Mouse (Mus musculus): Measurements from ENCODE around the gene Dtd1. TPM values are rescaled to one million over a fixed set of nuclear protein-coding genes. Genes with fewer than 3 reads are reported as not detected.

The Dtd1 gene
- total RNA-seq, 2 experiments from 2014 or later: 1.2 to 10.4 TPM

DNA sequence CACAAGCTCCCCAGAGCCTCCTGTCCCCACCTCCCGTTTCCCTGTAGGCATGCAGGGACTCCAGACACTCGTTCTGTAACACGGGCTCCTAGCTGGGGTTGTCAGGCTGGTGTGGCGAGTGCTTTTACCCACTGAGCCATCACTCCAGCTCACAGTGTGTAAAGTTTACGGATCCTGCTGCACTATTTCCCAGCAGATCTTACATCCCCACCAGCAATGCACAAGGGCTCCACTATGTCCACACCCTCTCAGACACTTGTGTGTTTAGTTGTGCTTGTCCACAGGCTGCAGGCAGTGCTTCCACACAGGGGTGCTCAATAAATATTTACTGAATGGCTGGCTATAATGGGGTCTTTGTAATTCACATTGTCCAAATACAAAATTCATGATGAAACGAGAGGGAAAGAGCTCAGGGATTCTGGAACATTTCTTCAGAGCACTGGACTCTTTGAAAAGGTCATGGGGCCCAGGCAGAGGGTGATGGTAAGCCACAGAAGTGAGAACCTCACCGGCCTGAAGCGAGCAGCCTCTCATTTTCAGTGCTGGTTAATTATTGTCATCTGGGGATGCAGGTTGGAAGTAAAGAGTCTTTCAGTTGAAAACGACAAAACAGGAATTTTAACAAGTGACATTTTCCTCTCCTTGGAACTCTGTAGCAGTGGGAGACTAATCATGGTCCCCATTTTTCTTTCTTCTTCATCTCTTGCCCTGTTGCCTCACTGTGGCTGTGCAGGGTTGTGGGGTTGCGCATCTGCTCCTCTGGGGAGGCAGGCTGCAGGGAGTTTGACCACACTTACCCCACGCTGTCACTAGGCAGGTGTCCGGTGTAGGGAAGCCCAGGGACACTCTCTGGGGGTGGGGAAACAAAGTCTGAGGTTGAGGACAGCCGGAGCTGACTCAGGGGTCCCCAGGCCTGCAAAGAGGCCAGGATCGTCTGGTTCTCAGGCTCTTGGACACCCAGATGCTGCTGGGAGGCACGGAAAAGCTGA, 208.4 kb downstream of the Dtd1 start:
- ATAC-seq (replicated peaks; ENCODE audit: low FRiP score, poor library complexity, severe bottlenecking): no peak

Other genes with a start within 250 kb of the Dtd1 start
- gene Kat14, start 230.9 kb upstream of the Dtd1 start, total RNA-seq (2015; ENCODE audit: low replicate concordance): 7.1 and 8.6 TPM in 2 replicates
- gene Kat14, start 230.9 kb upstream of the Dtd1 start, total RNA-seq (2017; ENCODE audit: low replicate concordance): 9.5 and 13.5 TPM in 2 replicates
- not detected in 2 replicates for gene Pet117, start 230.9 kb upstream of the Dtd1 start, total RNA-seq (2015; ENCODE audit: low replicate concordance)
- gene Pet117, start 230.9 kb upstream of the Dtd1 start, total RNA-seq (2017; ENCODE audit: low replicate concordance): 5.4 TPM in 1 of 2 replicates, not detected in the other
- gene Dzank1, start 72.5 kb upstream of the Dtd1 start, total RNA-seq (2015; ENCODE audit: low replicate concordance): not detected in 2 replicates
- 0.14 TPM in 1 of 2 replicates, not detected in the other for gene Dzank1, start 72.5 kb upstream of the Dtd1 start, total RNA-seq (2017; ENCODE audit: low replicate concordance)
- 2.7 and 20.2 TPM in 2 replicates for gene Polr3f, start 72.2 kb upstream of the Dtd1 start, total RNA-seq (2015; ENCODE audit: low replicate concordance)
- gene Polr3f, start 72.2 kb upstream of the Dtd1 start, total RNA-seq (2017; ENCODE audit: low replicate concordance): 5.9 and 6.6 TPM in 2 replicates
- gene Rbbp9, start 49.0 kb upstream of the Dtd1 start, total RNA-seq (2015; ENCODE audit: low replicate concordance): 1.3 and 2.3 TPM in 2 replicates
- 0.56 and 2.4 TPM in 2 replicates for gene Rbbp9, start 49.0 kb upstream of the Dtd1 start, total RNA-seq (2017; ENCODE audit: low replicate concordance)
- gene Sec23b, start 43.7 kb upstream of the Dtd1 start, total RNA-seq (2015; ENCODE audit: low replicate concordance): 7.1 and 13.6 TPM in 2 replicates
- 19.1 and 20.4 TPM in 2 replicates for gene Sec23b, start 43.7 kb upstream of the Dtd1 start, total RNA-seq (2017; ENCODE audit: low replicate concordance)
- 6.1 and 15.4 TPM in 2 replicates for gene Smim26, start 5.8 kb upstream of the Dtd1 start, total RNA-seq (2015; ENCODE audit: low replicate concordance)
- gene Smim26, start 5.8 kb upstream of the Dtd1 start, total RNA-seq (2017; ENCODE audit: low replicate concordance): not detected in 2 replicates
- gene Scp2d1, start 223.8 kb downstream of the Dtd1 start, total RNA-seq (2015; ENCODE audit: low replicate concordance): not detected in 2 replicates
- not detected in 2 replicates for gene Scp2d1, start 223.8 kb downstream of the Dtd1 start, total RNA-seq (2017; ENCODE audit: low replicate concordance)